Mouse (Mus musculus) heart, embryonic 14.5 days (tissue): ENCODE data around the gene Grk6. TPM values are rescaled to one million over a fixed set of nuclear protein-coding genes. Genes with fewer than 3 reads are reported as not detected.
A peak's percentile ranks its signal among the peaks of the same experiment; 100 is the strongest.

Experiments
- ATAC-seq: fragments of 200-750 bp; cut with Nextera tagmentation; 2 replicates; pipeline ENCODE4 v1.8.0; 2017; ENCODE audit warnings: low read depth, moderate TSS enrichment; ENCODE audit not compliant: insufficient number of reproducible peaks, insufficient read depth, low FRiP score
- H3K27ac ChIP-seq, 2 experiments: fragments of 200-500 bp in 1 of 2; fragments of 300-500 bp in 1 of 2; sonication (generic) in 1 of 2; replicated peaks in 1 of 2; 2 replicates each; pipeline ENCODE4 v1.5.1; 2012 to 2014; ENCODE audit warnings: low read depth in 2 of 2, low read length in 2 of 2, control low read depth in 1 of 2, mild to moderate bottlenecking in 1 of 2, mixed read lengths in 1 of 2; ENCODE audit not compliant: control insufficient read depth in 1 of 2, insufficient read depth in 1 of 2
- H3K27me3 ChIP-seq: fragments of 300-500 bp; sonication (generic); 2 replicates; pipeline ENCODE4 v1.6.1; 2014; ENCODE audit warnings: mild to moderate bottlenecking, low read length, control low read depth; ENCODE audit not compliant: control insufficient read depth, insufficient read depth
- H3K36me3 ChIP-seq: fragments of 300-500 bp; sonication (generic); 2 replicates; pipeline ENCODE4 v1.6.1; 2014; ENCODE audit warnings: mild to moderate bottlenecking, control low read depth, low read length, mixed read lengths; ENCODE audit not compliant: control insufficient read depth, insufficient read depth
- H3K4me1 ChIP-seq, 2 experiments: fragments of 200-500 bp in 1 of 2; fragments of 300-500 bp in 1 of 2; sonication (generic) in 1 of 2; 2 replicates each; pipeline ENCODE4 v1.6.1; 2012 to 2014; ENCODE audit warnings: low read length in 2 of 2, control low read depth in 1 of 2, mixed read lengths in 1 of 2; ENCODE audit not compliant: control insufficient read depth in 2 of 2, insufficient read depth in 2 of 2
- H3K4me2 ChIP-seq: fragments of 300-500 bp; sonication (generic); 2 replicates; pipeline ENCODE4 v1.6.1; 2014; ENCODE audit warnings: mild to moderate bottlenecking, low read length
- H3K4me3 ChIP-seq, 2 experiments: fragments of 200-500 bp in 1 of 2; fragments of 300-500 bp in 1 of 2; sonication (generic) in 1 of 2; 2 replicates each; pipeline ENCODE4 v1.5.1; 2012 to 2014; ENCODE audit warnings: low read length in 2 of 2, mild to moderate bottlenecking in 2 of 2, control low read depth in 1 of 2, low read depth in 1 of 2, moderate library complexity in 1 of 2; ENCODE audit not compliant: control insufficient read depth in 1 of 2, insufficient read depth in 1 of 2
- H3K9ac ChIP-seq: fragments of 300-500 bp; sonication (generic); 2 replicates; pipeline ENCODE4 v1.6.1; 2014; ENCODE audit warnings: mild to moderate bottlenecking, low read length
- H3K9me3 ChIP-seq: fragments of 300-500 bp; sonication (generic); 2 replicates; pipeline ENCODE4 v1.6.1; 2016; ENCODE audit warnings: low read length, control low read depth; ENCODE audit not compliant: control insufficient read depth
- WGBS: fragments of 180-500 bp; shearing (Covaris S2); extraction: QIAGEN DNeasy Blood & Tissue Kit; methylation state at CpG from one replicate; pipeline ENCODE4 v1.1.7; 2014; 5-methylcytosine and 5-hydroxymethylcytosine counted together
- polyA plus RNA-seq: library from polyadenylated mRNA; unstranded; fragments of >200 nt; fragmentation: Nextera tagmentation; extraction: Ambion mirVana; gene quantifications from 2 replicates; pipeline ENCODE4 v1.2.1, GENCODE M21; 2014

The Grk6 gene
- polyA plus RNA-seq, 1 experiment from 2014 or later = 23.6 TPM

DNA sequence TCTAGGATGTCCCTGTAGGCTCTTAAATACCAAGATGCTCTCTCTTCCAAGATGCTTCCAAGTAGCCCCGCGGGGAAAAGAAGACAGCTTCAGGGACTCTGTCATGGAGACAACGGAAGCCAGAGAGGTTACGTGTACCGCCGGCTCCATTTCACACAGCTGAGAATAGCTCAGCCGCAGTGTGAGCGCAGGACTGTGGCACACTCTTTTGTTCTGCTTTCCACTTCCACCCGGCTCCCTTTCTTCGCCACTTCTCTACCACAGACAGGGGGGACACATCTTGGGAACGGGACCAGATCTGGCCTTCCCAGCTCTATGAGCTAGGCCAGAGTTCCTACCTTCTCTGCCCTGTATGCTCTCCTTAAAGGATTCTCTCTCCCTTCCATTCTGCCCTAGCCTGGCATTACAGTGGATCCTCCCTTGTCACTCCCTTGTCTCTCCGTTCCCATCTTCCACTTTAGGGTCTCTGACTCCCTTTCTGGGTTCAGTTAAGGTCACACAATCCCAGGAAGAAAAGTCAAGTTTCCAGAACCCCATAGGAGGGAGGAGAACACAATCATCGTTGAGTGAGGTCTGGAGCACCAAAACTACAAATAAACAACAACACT lies 39.0 kb upstream of the Grk6 start:
- Histone ChIP-seq H3K4me2 (no peak overlapping the region), H3K9me3 (no peaks in the 10 kb centered on the region), H3K4me1 (no peaks in the 10 kb centered on the region), H3K36me3 (no peaks in the 10 kb centered on the region), H3K4me3 (no peak overlapping the region), H3K9ac (no peak overlapping the region), H3K27me3 (peaks cover 43% of the 10 kb centered on the region), H3K27ac (no peak overlapping the region)
- no peak for ATAC-seq
- WGBS = 59% methylated on average over 13 of the region's 13 CpGs

- peaks cover 46% of the 10 kb centered on the region for H3K27me3 ChIP-seq
- ATAC-seq = no peak
- H3K9ac ChIP-seq = no peak overlapping the region
- no peak overlapping the region for H3K4me2 ChIP-seq
- no peaks in the 10 kb centered on the region for H3K9me3 ChIP-seq
- H3K4me1 ChIP-seq = no peaks in the 10 kb centered on the region
- no peaks in the 10 kb centered on the region for H3K36me3 ChIP-seq
- H3K4me3 ChIP-seq = no peak overlapping the region
- WGBS = 76% methylated on average over 4 of the region's 4 CpGs
- H3K27ac ChIP-seq = no peak overlapping the region
These were observed 37.5 kb upstream of the Grk6 start for GRCm38 (mm10) chr13:55407341-55407740.

DNA sequence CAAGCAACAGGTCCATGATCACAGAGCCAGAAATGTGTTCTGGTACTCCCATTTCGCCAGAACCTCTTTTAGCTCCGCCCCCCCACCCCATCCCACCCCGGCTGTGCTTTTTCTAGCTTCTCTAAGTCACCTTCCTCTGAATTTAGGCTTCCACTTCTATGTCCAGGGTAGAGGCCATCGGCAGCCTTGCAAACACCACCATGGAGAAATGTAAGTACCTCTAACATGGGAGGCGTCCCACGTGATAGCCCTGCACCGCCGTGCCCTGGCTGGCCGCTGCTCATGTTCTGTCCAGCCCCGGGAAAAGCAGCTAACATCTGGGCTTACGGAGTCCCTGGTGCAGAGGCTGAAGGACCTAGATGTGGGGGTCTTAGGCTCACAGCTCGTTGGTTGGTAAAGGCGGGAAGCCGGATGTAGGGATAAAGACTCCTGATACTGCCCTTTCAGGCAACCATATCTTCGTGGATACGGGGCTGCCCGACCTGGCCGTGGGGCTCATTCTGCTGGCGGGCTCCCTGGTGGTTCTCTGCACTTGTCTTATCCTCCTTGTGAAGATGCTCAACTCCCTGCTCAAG lies 36.2 kb upstream of the Grk6 start:
- 75% methylated on average over 19 of the region's 19 CpGs for WGBS
- no peaks in the 10 kb centered on the region for H3K4me1 ChIP-seq
- no peak overlapping the region for H3K27ac ChIP-seq
- no peak overlapping the region for H3K9ac ChIP-seq
- H3K36me3 ChIP-seq = no peaks in the 10 kb centered on the region
- H3K9me3 ChIP-seq = no peaks in the 10 kb centered on the region
- H3K4me2 ChIP-seq = no peak overlapping the region
- H3K4me3 ChIP-seq = no peak overlapping the region
- no peak for ATAC-seq
- H3K27me3 ChIP-seq = peaks cover 53% of the 10 kb centered on the region

- ATAC-seq = no peak
- Histone ChIP-seq H3K9me3 (no peaks in the 10 kb centered on the region), H3K4me1 (peaks cover 0 to 5% of the 10 kb centered on the region in 2 experiments; a peak in 1 of 4 replicates), H3K4me3 (no peak overlapping the region), H3K9ac (no peak overlapping the region), H3K36me3 (no peaks in the 10 kb centered on the region), H3K4me2 (no peak overlapping the region), H3K27me3 (peaks cover 61% of the 10 kb centered on the region), H3K27ac (no peak overlapping the region)
- WGBS = 62% methylated on average over 7 of the region's 7 CpGs
These were observed 33.0 kb upstream of the Grk6 start for GRCm38 (mm10) chr13:55411826-55412225.

DNA sequence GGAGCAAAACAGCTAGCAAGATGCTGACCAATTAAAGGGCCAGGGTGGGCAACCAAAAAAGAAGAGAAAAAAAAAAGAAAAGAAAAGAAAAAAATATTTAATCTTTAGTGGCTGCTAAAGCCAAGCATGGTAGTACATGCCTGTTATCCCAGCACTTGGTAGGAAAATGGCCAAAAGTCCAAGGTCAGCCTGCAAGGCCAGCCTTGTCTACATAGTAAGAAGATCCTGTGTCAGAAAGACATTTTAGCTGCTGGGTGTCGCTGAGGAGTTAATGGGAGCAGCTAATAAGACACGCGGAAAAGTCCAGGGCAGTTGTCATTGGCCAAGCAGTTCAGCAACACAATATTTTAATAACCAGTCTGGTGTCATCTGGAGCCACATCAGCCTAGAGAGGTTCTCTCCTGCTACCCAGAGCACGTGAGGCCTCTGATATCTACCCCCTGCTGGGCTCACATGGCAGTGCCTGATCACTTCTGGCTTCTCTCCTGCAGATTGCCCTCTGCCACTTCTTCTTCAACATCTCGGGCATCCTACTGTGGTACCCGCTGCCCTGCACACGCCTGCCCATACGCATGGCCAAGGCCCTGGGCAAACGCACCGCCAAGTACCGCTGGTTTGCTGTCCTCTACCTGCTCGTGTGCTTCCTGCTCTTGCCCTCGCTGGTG lies 32.1 kb upstream of the Grk6 start:
- H3K9ac ChIP-seq = no peak overlapping the region
- ATAC-seq = no peak
- H3K27ac ChIP-seq = no peak overlapping the region
- no peaks in the 10 kb centered on the region for H3K36me3 ChIP-seq
- peaks cover 67% of the 10 kb centered on the region for H3K27me3 ChIP-seq
- WGBS = 78% methylated on average over 13 of the region's 13 CpGs
- no peak overlapping the region for H3K4me2 ChIP-seq
- no peaks in the 10 kb centered on the region for H3K9me3 ChIP-seq
- H3K4me3 ChIP-seq = no peak overlapping the region
- H3K4me1 ChIP-seq = peaks cover 0 to 5% of the 10 kb centered on the region in 2 experiments; a peak in 1 of 4 replicates

DNA sequence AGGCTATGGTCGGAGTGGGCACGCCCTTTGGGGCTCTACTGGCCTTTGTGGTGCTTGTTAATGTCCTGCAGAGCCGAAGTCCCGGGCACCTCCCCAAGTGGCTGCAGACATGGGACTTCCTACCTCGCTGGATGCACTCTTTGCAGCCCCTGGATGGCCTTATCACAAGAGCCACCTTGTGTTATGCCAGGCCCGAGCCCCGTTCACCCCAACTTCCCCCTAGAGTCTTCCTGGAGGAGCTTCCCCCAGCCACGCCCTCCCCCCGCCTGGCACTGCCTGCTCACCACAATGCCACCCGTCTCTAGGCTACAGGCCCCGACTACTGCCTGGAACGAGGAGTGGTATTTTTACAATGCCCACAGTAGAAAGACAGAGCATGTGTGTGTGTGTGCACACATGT lies 31.5 kb upstream of the Grk6 start:
- no peak overlapping the region for H3K4me2 ChIP-seq
- H3K27me3 ChIP-seq = peaks cover 66% of the 10 kb centered on the region
- no peaks in the 10 kb centered on the region for H3K36me3 ChIP-seq
- no peak overlapping the region for H3K27ac ChIP-seq
- H3K4me1 ChIP-seq = peaks cover 0 to 5% of the 10 kb centered on the region in 2 experiments; a peak in 1 of 4 replicates
- H3K9me3 ChIP-seq = no peaks in the 10 kb centered on the region
- H3K9ac ChIP-seq = no peak overlapping the region
- no peak for ATAC-seq
- no peak overlapping the region for H3K4me3 ChIP-seq
- 72% methylated on average over 12 of the region's 12 CpGs for WGBS

DNA sequence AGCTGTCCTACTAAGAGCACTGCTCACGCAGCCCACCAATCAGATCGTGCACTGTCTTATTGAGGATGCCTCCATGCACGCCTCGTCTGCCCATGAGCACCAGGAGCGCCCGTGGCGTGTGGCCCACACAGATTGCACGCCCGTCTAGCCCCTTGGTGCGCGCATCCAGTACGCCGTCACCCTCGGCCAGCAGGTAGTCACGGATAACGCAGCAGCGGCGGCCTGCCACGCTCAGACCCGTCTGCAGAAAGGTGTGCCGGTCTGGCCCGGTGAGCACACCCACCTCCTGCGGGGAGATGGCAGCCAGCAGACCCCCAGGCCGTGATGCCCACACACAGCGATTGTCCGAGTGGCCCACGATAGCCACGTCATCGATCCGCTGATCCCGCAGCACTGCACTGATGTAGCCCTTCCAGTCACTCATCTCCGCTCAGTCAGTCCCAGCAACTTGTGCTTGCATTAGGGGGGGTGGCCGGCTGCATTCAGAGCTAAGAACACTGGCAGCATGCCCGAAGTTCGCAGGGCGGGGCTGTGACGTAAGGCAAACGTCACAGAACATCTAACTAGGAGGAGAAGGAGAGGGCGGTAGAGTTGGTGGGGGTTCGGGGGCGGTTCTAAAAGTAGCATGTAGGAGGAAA lies 30.0 kb upstream of the Grk6 start, which contains the start of gene Pfn3:
Gene Pfn3, minus strand, starts transcription at position 490 of the 638 bp plus-strand sequence.
- peak within 1 kb of the TSS; percentile 53 for H3K4me2 ChIP-seq
- H3K4me1 ChIP-seq = peaks cover 0 to 5% of the 10 kb centered on the region in 2 experiments; a peak in 1 of 4 replicates
- H3K27ac ChIP-seq = no peak within 1 kb of the TSS
- ATAC-seq = no peak
- no peaks in the 10 kb centered on the region for H3K9me3 ChIP-seq
- 7% methylated on average over 41 of the region's 41 CpGs for WGBS
- H3K4me3 ChIP-seq = peak within 1 kb of the TSS; percentile 22 to 28
- H3K9ac ChIP-seq = 0 out of 2 replicates have a peak within 1 kb of the TSS, but pooled peaks have one; percentile 3
- peaks cover 72% of the 10 kb centered on the region for H3K27me3 ChIP-seq
- H3K36me3 ChIP-seq = no peaks in the 10 kb centered on the region
